In genomic region chr7:35650716-35651410, GRCm38 (mm10) we compare ENCODE assay signal across 10 mouse cellular contexts. TPM values are rescaled to one million over a fixed set of nuclear protein-coding genes. Genes with fewer than 3 reads are reported as not detected.
DNase-seq lines count a peak whose midpoint lies in the region; ATAC-seq and TF ChIP-seq lines count a peak whose summit lies in the region.
"Had no signal": no experiment of that assay in that cellular context is flagged by ENCODE, and none has a peak within 500 bp of the region (broad histone marks: within the 10 kb centered on the region; RNA-seq: fewer than 3 reads in every experiment).

No protein-coding gene starts in this region.

- no peak overlapping the region for H3K9ac ChIP-seq in forebrain, postnatal 0 days
- no peak overlapping the region for H3K9ac ChIP-seq in forebrain, embryonic 16.5 days (replicated peaks; ENCODE audit: low read depth, low read length)
- no peak overlapping the region for H3K9ac ChIP-seq in midbrain, embryonic 13.5 days (replicated peaks)

- WGBS in forebrain, postnatal 0 days, result 53% methylated on average over 11 of the region's 11 CpGs
- WGBS in forebrain, embryonic 16.5 days, result 60% methylated on average over 11 of the region's 11 CpGs
- 81% methylated on average over 11 of the region's 11 CpGs for WGBS in midbrain, embryonic 10.5 days
- 63% methylated on average over 11 of the region's 11 CpGs for WGBS in midbrain, embryonic 13.5 days

- no peaks in the 10 kb centered on the region for H3K27me3 ChIP-seq in forebrain, postnatal 0 days (ENCODE audit: insufficient read depth, low read length)
- no peaks in the 10 kb centered on the region for H3K27me3 ChIP-seq in forebrain, embryonic 16.5 days (replicated peaks; ENCODE audit: control insufficient read depth, insufficient read depth, low read length)
- H3K27me3 ChIP-seq in midbrain, embryonic 10.5 days (ENCODE audit: low read depth, poor library complexity, severe bottlenecking), result no peaks in the 10 kb centered on the region
- no peaks in the 10 kb centered on the region for H3K27me3 ChIP-seq in midbrain, embryonic 13.5 days

- H3K36me3 ChIP-seq in forebrain, postnatal 0 days (ENCODE audit: insufficient read depth), result no peaks in the 10 kb centered on the region
- H3K36me3 ChIP-seq in forebrain, embryonic 16.5 days (ENCODE audit: control insufficient read depth, insufficient read depth), result no peaks in the 10 kb centered on the region
- H3K36me3 ChIP-seq in midbrain, embryonic 10.5 days, result peaks cover 2% of the 10 kb centered on the region
- no peaks in the 10 kb centered on the region for H3K36me3 ChIP-seq in midbrain, embryonic 13.5 days

- H3K4me3 ChIP-seq in forebrain, postnatal 0 days (ENCODE audit: low read depth, low read length), result no peak overlapping the region
- no peak overlapping the region for H3K4me3 ChIP-seq in forebrain, embryonic 16.5 days (replicated peaks; ENCODE audit: low read length)
- no peak overlapping the region for H3K4me3 ChIP-seq in midbrain, embryonic 10.5 days
- no peak overlapping the region for H3K4me3 ChIP-seq in midbrain, embryonic 13.5 days (replicated peaks)

- TF ChIP-seq CTCF in forebrain, postnatal 0 days (IDR thresholded peaks at IDR 0.05; ENCODE audit: low read depth), result peak; percentile 82

- H3K27ac ChIP-seq in forebrain, postnatal 0 days (ENCODE audit: low read depth, low read length), result no peak overlapping the region
- no peak overlapping the region for H3K27ac ChIP-seq in forebrain, embryonic 16.5 days (ENCODE audit: low read length)
- peak overlapping the region; percentile 2; the same call in 1 of the 2 replicates for H3K27ac ChIP-seq in midbrain, embryonic 10.5 days (replicated peaks)
- H3K27ac ChIP-seq in midbrain, embryonic 13.5 days, result no peak overlapping the region

- H3K9me3 ChIP-seq in forebrain, postnatal 0 days (ENCODE audit: low read length), result no peaks in the 10 kb centered on the region
- no peaks in the 10 kb centered on the region for H3K9me3 ChIP-seq in forebrain, embryonic 16.5 days (ENCODE audit: control insufficient read depth, low read length)
- H3K9me3 ChIP-seq in midbrain, embryonic 10.5 days (replicated peaks), result peaks cover 9% of the 10 kb centered on the region
- H3K9me3 ChIP-seq in midbrain, embryonic 13.5 days, result no peaks in the 10 kb centered on the region

- H3K4me2 ChIP-seq in forebrain, postnatal 0 days (ENCODE audit: low read depth), result no peak overlapping the region
- H3K4me2 ChIP-seq in forebrain, embryonic 16.5 days (ENCODE audit: low read length), result no peak overlapping the region
- H3K4me2 ChIP-seq in midbrain, embryonic 13.5 days (replicated peaks), result no peak overlapping the region

- ATAC-seq in forebrain, postnatal 0 days, result peak; percentile 23; the same call in 1 of the 2 replicates
- ATAC-seq in forebrain, embryonic 16.5 days, result no peak
- no peak for ATAC-seq in midbrain, embryonic 13.5 days

- peak; percentile 77 for DNase-seq in forebrain, postnatal 0 days
- no peak for DNase-seq in midbrain, embryonic 10.5 days (ENCODE audit: low spot score)
- DNase-seq in layer of hippocampus, postnatal 10 days (ENCODE audit: low spot score in 2 of 2), result peak; percentile 57 to 72
- peak; percentile 51 for DNase-seq in right cerebral cortex, postnatal 4 days
- DNase-seq in testis, postnatal 10 days (ENCODE audit: low spot score), result no peak
- DNase-seq in urinary bladder, postnatal 36 days (ENCODE audit: low spot score in 2 of 2), result no peak
- DNase-seq: embryo, embryonic 11 days; kidney, adult 8-10 months had no signal

- no peaks in the 10 kb centered on the region for H3K4me1 ChIP-seq in forebrain, postnatal 0 days (ENCODE audit: insufficient read depth)
- peaks cover 14% of the 10 kb centered on the region for H3K4me1 ChIP-seq in forebrain, embryonic 16.5 days (replicated peaks; ENCODE audit: control insufficient read depth, insufficient read depth, low read length)
- H3K4me1 ChIP-seq in midbrain, embryonic 10.5 days, result peaks cover 15% of the 10 kb centered on the region
- peaks cover 8% of the 10 kb centered on the region for H3K4me1 ChIP-seq in midbrain, embryonic 13.5 days (replicated peaks)

RNA-seq across cellular contexts. Expression of gene Pdcd5, which starts 3.5 kb away (rescaled TPM):
- 91.6 and 154 TPM in 2 replicates for total RNA-seq in forebrain, postnatal 0 days (2014; rRNA removed)
- polyA plus RNA-seq in forebrain, postnatal 0 days (2015; fragmentation: Nextera tagmentation; extraction: Ambion mirVana), result 228 and 295 TPM in 2 replicates
- 200 and 235 TPM in 2 replicates for polyA plus RNA-seq in forebrain, embryonic 16.5 days (2015; fragmentation: Nextera tagmentation; extraction: Ambion mirVana)
- polyA plus RNA-seq in midbrain, embryonic 10.5 days (2016; fragmentation: Nextera tagmentation; extraction: Ambion mirVana), result 307 and 342 TPM in 2 replicates
- polyA plus RNA-seq in midbrain, embryonic 13.5 days (2015; fragmentation: Nextera tagmentation; extraction: Ambion mirVana), result 232 and 248 TPM in 2 replicates
- 10 to 100 TPM; 96.9 to 98.5 TPM for total RNA-seq in layer of hippocampus, postnatal 10 days (2021)

Comparison
In these comparisons a context has a peak if more than half of its experiments do, and no peak if none do; other contexts are left out.
1. DNase-seq: peak in forebrain, postnatal 0 days (single experiment), layer of hippocampus, postnatal 10 days (2 of 2) and right cerebral cortex, postnatal 4 days (single experiment); none in midbrain, embryonic 10.5 days (single experiment), testis, postnatal 10 days (single experiment) and urinary bladder, postnatal 36 days (0 of 2).